31 mouse cellular contexts compared by ENCODE assay signal in the genomic region with DNA sequence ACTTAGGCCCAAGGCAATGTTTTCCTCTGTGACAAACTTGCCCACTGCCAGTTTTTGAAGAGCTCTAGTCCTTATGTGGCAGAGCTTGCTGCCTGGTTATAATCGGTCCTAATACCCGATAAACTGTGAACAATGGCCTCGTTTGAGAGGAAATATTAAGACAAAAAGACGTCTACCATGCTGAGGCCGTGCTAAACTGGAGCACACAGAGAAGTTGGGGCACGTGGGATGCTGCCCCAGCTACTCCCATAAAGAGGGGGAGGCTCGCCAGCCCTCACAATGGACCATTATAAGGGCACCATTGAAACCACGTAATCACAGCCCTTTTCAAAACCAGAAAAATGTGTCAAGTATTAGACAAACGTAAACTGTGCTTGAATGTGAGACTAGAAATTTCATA.
DNase-seq lines count a peak whose midpoint lies in the region; ATAC-seq lines count a peak whose summit lies in the region.
"Had no signal": no experiment of that assay in that cellular context is flagged by ENCODE, and none has a peak within 500 bp of the region (broad histone marks: within the 10 kb centered on the region; RNA-seq: fewer than 3 reads in every experiment).

No protein-coding gene starts in this region.

- ATAC-seq in forebrain, embryonic 14.5 days: no peak
- no peak for ATAC-seq in forebrain, embryonic 12.5 days (ENCODE audit: low FRiP score)
- peak; percentile 41; the same call in 1 of the 2 replicates for ATAC-seq in lung, embryonic 16.5 days (ENCODE audit: low read depth)
- ATAC-seq: forebrain, embryonic 16.5 days; hindbrain, embryonic 16.5 days; liver, embryonic 12.5 days; liver, postnatal 0 days; midbrain, embryonic 16.5 days had no signal

- 15% methylated on average over 9 of the region's 9 CpGs for WGBS in forebrain, embryonic 14.5 days
- 23% methylated on average over 9 of the region's 9 CpGs for WGBS in forebrain, embryonic 12.5 days
- WGBS in lung, embryonic 16.5 days: 48% methylated on average over 9 of the region's 9 CpGs

- no peak overlapping the region for H3K4me3 ChIP-seq in forebrain, embryonic 14.5 days (ENCODE audit: low read depth, low read length)
- no peak overlapping the region for H3K4me3 ChIP-seq in forebrain, embryonic 12.5 days (replicated peaks)
- H3K4me3 ChIP-seq in lung, embryonic 16.5 days (ENCODE audit: low read length): no peak overlapping the region
- H3K4me3 ChIP-seq: embryonic facial prominence, embryonic 13.5 days; erythroblast, embryonic 14.5 days; heart, embryonic 10.5 days; heart, embryonic 15.5 days; kidney, embryonic 15.5 days; liver, embryonic 12.5 days; neural tube, embryonic 12.5 days had no signal

- no peaks in the 10 kb centered on the region for H3K4me1 ChIP-seq in forebrain, embryonic 14.5 days (ENCODE audit: control insufficient read depth, insufficient read depth, low read length)
- peaks cover 6% of the 10 kb centered on the region; the same call in 1 of the 2 replicates for H3K4me1 ChIP-seq in forebrain, embryonic 12.5 days
- H3K4me1 ChIP-seq in lung, embryonic 16.5 days (replicated peaks; ENCODE audit: control insufficient read depth, insufficient read depth, low read length): no peaks in the 10 kb centered on the region
- H3K4me1 ChIP-seq: embryonic facial prominence, embryonic 13.5 days; heart, embryonic 15.5 days; kidney, embryonic 15.5 days; liver, embryonic 12.5 days; neural tube, embryonic 12.5 days had no signal

- no peaks in the 10 kb centered on the region for H3K27me3 ChIP-seq in forebrain, embryonic 14.5 days (replicated peaks; ENCODE audit: control insufficient read depth, insufficient read depth, low read length)
- H3K27me3 ChIP-seq in forebrain, embryonic 12.5 days: no peaks in the 10 kb centered on the region
- no peaks in the 10 kb centered on the region for H3K27me3 ChIP-seq in lung, embryonic 16.5 days (ENCODE audit: control insufficient read depth, insufficient read depth, low read depth, low read length)
- H3K27me3 ChIP-seq: embryonic facial prominence, embryonic 13.5 days; heart, embryonic 15.5 days; kidney, embryonic 15.5 days; liver, embryonic 12.5 days; neural tube, embryonic 12.5 days had no signal

- H3K36me3 ChIP-seq in forebrain, embryonic 14.5 days (ENCODE audit: control insufficient read depth, insufficient read depth, low read length): no peaks in the 10 kb centered on the region
- H3K36me3 ChIP-seq in forebrain, embryonic 12.5 days (replicated peaks): no peaks in the 10 kb centered on the region
- no peaks in the 10 kb centered on the region for H3K36me3 ChIP-seq in lung, embryonic 16.5 days (ENCODE audit: control insufficient read depth, insufficient read depth, low read length)
- H3K36me3 ChIP-seq: embryonic facial prominence, embryonic 13.5 days; heart, embryonic 10.5 days; heart, embryonic 15.5 days; kidney, embryonic 15.5 days; liver, embryonic 12.5 days; neural tube, embryonic 12.5 days had no signal

- no peak overlapping the region for H3K4me2 ChIP-seq in forebrain, embryonic 14.5 days (ENCODE audit: low read length)
- H3K4me2 ChIP-seq in forebrain, embryonic 12.5 days: no peak overlapping the region
- H3K4me2 ChIP-seq in lung, embryonic 16.5 days (ENCODE audit: low read depth, low read length): no peak overlapping the region
- H3K4me2 ChIP-seq: embryonic facial prominence, embryonic 13.5 days; heart, embryonic 15.5 days; kidney, embryonic 15.5 days; liver, embryonic 12.5 days; midbrain, embryonic 11.5 days; neural tube, embryonic 12.5 days had no signal

- H3K9me3 ChIP-seq in forebrain, embryonic 14.5 days (replicated peaks; ENCODE audit: control insufficient read depth, low read length): no peaks in the 10 kb centered on the region
- H3K9me3 ChIP-seq in forebrain, embryonic 12.5 days: no peaks in the 10 kb centered on the region
- H3K9me3 ChIP-seq in lung, embryonic 16.5 days (ENCODE audit: control insufficient read depth, low read length): no peaks in the 10 kb centered on the region
- H3K9me3 ChIP-seq: embryonic facial prominence, embryonic 13.5 days; heart, embryonic 10.5 days; heart, embryonic 15.5 days; kidney, embryonic 15.5 days; liver, embryonic 12.5 days; neural tube, embryonic 12.5 days had no signal

- DNase-seq in forebrain, embryonic 14.5 days (ENCODE audit: low spot score): peak; percentile 17
- no peak for DNase-seq in lung, postnatal 25 days (ENCODE audit: low spot score)
- DNase-seq in fibroblast of lung, adult 2 months (ENCODE audit: low read depth): peak; percentile 70
- DNase-seq in testis, postnatal 14 days (ENCODE audit: low spot score): peak; percentile 49
- DNase-seq in urinary bladder, postnatal 10 days (ENCODE audit: low spot score): no peak
- no peak for DNase-seq in left cerebral cortex, postnatal 4 days
- DNase-seq: adrenal gland, adult 2 months; adrenal gland, postnatal 36 days; cerebellum, adult 8-10 months; cerebellum, postnatal 25 days; gastrocnemius, postnatal 14 days; heart, adult 11 months; kidney, adult 18-20 months; kidney, postnatal 25 days; liver, postnatal 0 days; lung, postnatal 14 days; right cerebral cortex, postnatal 14 days; thymus, postnatal 14 days had no signal

- no peak overlapping the region for H3K9ac ChIP-seq in forebrain, embryonic 14.5 days (ENCODE audit: low read length)
- no peak overlapping the region for H3K9ac ChIP-seq in forebrain, embryonic 12.5 days
- H3K9ac ChIP-seq in lung, embryonic 16.5 days (ENCODE audit: low read length): no peak overlapping the region
- H3K9ac ChIP-seq: embryonic facial prominence, embryonic 13.5 days; heart, embryonic 15.5 days; kidney, embryonic 15.5 days; liver, embryonic 12.5 days; liver, postnatal 0 days; neural tube, embryonic 12.5 days had no signal

- H3K27ac ChIP-seq in forebrain, embryonic 14.5 days (ENCODE audit: low read depth, low read length): no peak overlapping the region
- H3K27ac ChIP-seq in forebrain, embryonic 12.5 days: no peak overlapping the region
- no peak overlapping the region for H3K27ac ChIP-seq in lung, embryonic 16.5 days (ENCODE audit: low read length)
- H3K27ac ChIP-seq: embryonic facial prominence, embryonic 13.5 days; heart, embryonic 10.5 days; heart, embryonic 15.5 days; kidney, embryonic 15.5 days; liver, embryonic 12.5 days; neural tube, embryonic 12.5 days had no signal

- intact Hi-C loops in left cerebral cortex, postnatal 4 days (cut with DNase I): no loop called here

Comparison
In these comparisons a context has a peak if more than half of its experiments do, and no peak if none do; other contexts are left out.
1. DNase-seq: peak in forebrain, embryonic 14.5 days (single experiment), fibroblast of lung, adult 2 months (single experiment) and testis, postnatal 14 days (single experiment); none in lung, postnatal 25 days (single experiment), urinary bladder, postnatal 10 days (single experiment) and left cerebral cortex, postnatal 4 days (single experiment).